In the genomic region with DNA sequence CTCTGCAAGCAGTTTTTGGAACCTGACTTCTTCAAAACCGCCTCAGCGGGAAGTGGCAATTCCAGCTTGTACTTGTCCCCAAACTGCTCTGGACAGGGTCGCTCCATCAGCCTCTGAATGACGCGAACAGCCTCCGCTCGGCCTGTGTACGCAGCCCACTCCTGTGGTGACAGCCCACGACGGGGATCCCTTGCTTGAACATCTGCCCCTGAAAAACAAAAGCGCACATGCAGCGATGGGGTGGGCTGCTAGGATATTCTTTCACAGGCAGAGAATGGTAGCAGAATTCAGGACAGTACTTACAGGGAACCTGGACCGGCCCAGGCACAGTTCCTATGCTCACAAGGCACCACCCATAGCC, we compare ENCODE assay signal across 10 mouse cellular contexts.
DNase-seq lines count a peak whose midpoint lies in the region; ATAC-seq lines count a peak whose summit lies in the region.
"Had no signal": no experiment of that assay in that cellular context is flagged by ENCODE, and none has a peak within 500 bp of the region (broad histone marks: within the 10 kb centered on the region; RNA-seq: fewer than 3 reads in every experiment).

No protein-coding gene starts in this region.

- no peaks in the 10 kb centered on the region for H3K36me3 ChIP-seq in midbrain, embryonic 11.5 days (ENCODE audit: control insufficient read depth, insufficient read depth, low read length)

- no peaks in the 10 kb centered on the region for H3K9me3 ChIP-seq in midbrain, embryonic 11.5 days (ENCODE audit: control insufficient read depth, low read length)

- peak; percentile 15; the same call in 1 of the 2 replicates for ATAC-seq in frontal cortex, adult (ENCODE audit: low TSS enrichment)
- ATAC-seq in midbrain, embryonic 11.5 days (ENCODE audit: low FRiP score) = 0 out of 2 replicates have a peak, but pooled peaks have one; percentile 8
- ATAC-seq: lung, postnatal 0 days had no signal

- H3K9ac ChIP-seq in midbrain, embryonic 11.5 days (ENCODE audit: low read length) = no peak overlapping the region

- peaks cover 20% of the 10 kb centered on the region for H3K27me3 ChIP-seq in midbrain, embryonic 11.5 days (ENCODE audit: control insufficient read depth, insufficient read depth, low read length)

- no peak for DNase-seq in frontal cortex, postnatal 14 days (ENCODE audit: low spot score in 2 of 2)
- peak; percentile 26 for DNase-seq in retina, embryonic 14.5 days (ENCODE audit: low spot score)
- no peak for DNase-seq in retina, postnatal 1 day
- no peak for DNase-seq in midbrain, embryonic 11.5 days (ENCODE audit: low spot score, missing footprints)
- DNase-seq in spleen, postnatal 36 days (ENCODE audit: low spot score in 2 of 2) = no peak
- no peak for DNase-seq in ovary, postnatal 10 days (ENCODE audit: low spot score)
- DNase-seq in thymus, adult 18-20 months = no peak
- DNase-seq: kidney, adult 2 months had no signal

- no peak overlapping the region for H3K27ac ChIP-seq in midbrain, embryonic 11.5 days (ENCODE audit: low read depth, low read length)

- peak overlapping the region; percentile 28; the same call in 1 of the 2 replicates for H3K4me3 ChIP-seq in midbrain, embryonic 11.5 days (ENCODE audit: low read depth, low read length)

- peak overlapping the region; percentile 52 for H3K4me2 ChIP-seq in midbrain, embryonic 11.5 days

- 31% methylated on average over 13 of the region's 13 CpGs for WGBS in midbrain, embryonic 11.5 days

- H3K4me1 ChIP-seq in midbrain, embryonic 11.5 days (ENCODE audit: control insufficient read depth, insufficient read depth, low read length) = peaks cover 11% of the 10 kb centered on the region
